Mouse (Mus musculus) E14TG2a.4 (cell line): Measurements from ENCODE around the gene Ascc1.

ENCODE experiments used
- CTCF ChIP-seq: conservative IDR thresholded peaks from 2 replicates; pipeline ENCODE4 v1.5.1; 2014; ENCODE audit warnings: low read length
- NANOG ChIP-seq: IDR thresholded peaks from 2 replicates; pipeline ENCODE4 v1.6.1; 2014; ENCODE audit warnings: borderline replicate concordance, low read length, mixed read lengths
- POU5F1 ChIP-seq: IDR thresholded peaks from 2 replicates; pipeline ENCODE4 v1.6.1; 2014; ENCODE audit warnings: low read length, borderline replicate concordance

- TF ChIP-seq CTCF: no peak
- TF ChIP-seq NANOG: no peak
- TF ChIP-seq POU5F1: no peak
Measured at GRCm38 (mm10) chr10:59977715-59978343, 24.8 kb upstream of the Ascc1 start.
